Mouse (Mus musculus): Measurements from ENCODE around the gene Thnsl2.
A peak's percentile ranks its signal among the peaks of the same experiment; 100 is the strongest.

Gene Thnsl2

DNA sequence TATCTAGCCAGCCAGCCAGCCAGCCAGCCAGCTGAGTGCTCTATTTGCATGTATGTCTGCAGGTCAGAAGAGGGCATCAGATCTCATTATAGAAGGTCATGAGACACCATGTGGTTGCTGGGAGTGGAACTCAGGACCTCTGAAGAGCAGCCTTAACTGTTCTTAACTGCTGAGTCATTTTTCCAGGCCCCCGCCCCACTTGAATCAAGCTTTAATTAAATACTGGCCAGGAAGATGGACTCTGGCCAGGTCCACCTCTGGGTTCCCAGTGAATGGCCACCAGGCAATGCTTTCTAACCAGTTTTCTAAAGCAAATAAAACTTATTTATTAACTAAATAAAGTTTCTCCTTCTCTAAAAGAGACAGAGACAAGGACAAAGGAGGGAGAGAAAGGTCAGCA lies 14.0 kb downstream of the Thnsl2 start:
- DNase-seq: peak; percentile 94

DNA sequence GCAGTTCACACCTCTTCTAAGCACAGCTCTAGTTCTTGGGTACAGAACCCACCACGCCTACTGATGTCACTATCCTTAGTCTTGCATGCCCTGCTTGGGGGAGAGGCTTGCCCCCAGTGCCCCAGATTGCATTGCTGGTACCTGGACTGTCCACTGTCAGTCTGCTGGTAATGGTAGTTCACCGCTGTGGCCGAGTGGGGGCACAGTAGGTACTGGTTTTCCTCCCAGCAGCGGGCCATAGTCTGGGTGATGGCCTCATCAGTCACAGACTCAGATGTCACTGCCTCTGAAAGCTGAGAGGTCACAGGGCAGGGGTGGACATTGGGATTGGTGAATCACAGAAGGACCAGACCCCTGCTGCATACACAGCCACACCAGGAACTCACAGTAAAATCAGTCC lies 15.2 kb downstream of the Thnsl2 start:
- peak; percentile 43 for DNase-seq

DNA sequence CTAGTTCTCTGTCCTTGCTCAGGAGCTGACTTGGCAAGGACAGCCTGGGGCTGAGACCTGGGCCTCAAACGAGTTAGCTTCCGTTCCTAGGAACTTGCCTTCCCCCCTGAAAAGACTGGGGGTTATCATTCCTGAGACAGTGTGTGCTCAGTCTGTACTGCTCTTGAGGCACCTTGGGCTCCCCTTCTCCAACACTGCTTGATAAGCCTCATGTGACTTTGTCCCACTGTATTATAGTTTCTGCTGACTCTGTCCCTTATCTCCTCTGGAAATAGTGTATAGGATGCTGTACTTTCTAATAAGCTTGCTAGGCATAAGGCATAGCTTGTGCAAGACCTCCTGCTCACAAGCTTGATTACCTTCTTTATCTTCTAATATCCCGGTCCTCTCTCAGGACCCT lies 17.9 kb downstream of the Thnsl2 start:
- no peak for DNase-seq

DNA sequence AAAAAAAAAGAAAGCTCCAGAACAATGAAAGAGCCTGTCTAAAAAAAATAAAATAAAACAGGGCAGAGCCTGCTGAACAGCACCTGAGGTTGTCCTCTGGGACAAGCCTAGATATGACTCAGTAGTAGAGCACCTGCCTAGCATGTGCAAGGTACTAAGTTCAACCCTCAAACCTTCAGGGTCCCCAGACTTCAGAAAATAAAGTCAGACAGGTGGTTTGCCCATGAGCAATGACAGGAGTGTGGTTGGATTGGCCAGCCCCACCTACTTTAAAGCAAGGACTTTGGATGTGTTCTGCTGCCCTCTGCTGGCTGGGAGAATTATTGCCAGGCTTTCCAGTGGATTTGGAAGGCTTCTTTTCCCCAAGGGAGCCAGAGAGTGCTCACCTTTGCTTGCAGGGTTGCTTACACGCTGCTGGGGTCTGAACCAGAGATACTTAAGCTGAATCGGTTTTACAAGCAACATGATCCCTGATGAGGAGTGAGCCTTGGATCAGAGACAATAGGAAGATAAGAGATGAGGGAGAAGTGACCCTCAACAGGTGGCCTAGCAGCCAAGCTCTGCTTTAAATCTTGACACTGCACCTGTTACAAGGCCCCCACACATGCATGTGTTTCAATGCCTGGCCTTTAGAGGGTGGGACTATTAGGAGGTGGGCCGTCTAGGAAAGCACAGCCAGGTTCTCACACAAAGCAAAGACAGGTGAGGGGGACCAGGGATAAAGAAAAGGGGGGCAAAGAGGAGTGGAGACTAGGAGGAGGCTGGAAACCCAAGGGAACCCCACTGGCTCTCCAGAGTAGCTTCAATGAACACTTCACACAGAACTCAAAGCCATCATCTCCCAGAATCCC lies 19.0 kb downstream of the Thnsl2 start:
- peak; percentile 88 for DNase-seq

DNA sequence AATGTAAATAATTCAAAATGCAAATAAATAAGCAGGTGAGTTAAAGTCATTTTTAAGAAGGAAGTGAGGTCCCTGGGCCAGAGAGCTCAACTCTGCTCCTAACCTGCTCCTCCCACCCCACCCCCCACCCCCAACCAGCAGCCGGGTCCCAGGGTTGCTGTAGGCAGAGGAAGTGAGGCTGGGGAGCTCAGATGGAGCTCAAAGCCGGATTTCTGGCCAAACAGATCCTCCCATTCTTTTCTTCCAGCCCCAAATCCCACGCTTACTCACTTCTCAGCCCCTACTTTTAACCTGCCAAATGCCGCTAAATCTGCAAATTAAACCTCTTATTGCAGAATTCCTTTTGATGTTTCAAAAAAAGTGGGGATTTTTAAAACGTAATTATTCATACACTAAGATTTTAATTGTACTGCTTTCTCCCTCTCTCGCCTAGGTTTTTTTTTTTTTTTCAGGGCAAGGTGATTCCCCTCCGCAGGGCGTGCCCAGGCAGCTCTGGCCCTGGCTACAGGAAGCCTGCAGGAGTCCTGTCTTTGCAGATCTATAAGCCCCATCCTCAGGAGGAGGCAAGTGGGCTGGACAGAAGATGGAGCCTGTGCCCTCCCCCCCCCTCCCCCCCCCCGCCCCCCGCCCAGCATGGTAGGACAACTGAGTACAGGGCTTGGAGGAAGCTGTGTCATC lies 24.5 kb downstream of the Thnsl2 start:
- no peak for DNase-seq

DNA sequence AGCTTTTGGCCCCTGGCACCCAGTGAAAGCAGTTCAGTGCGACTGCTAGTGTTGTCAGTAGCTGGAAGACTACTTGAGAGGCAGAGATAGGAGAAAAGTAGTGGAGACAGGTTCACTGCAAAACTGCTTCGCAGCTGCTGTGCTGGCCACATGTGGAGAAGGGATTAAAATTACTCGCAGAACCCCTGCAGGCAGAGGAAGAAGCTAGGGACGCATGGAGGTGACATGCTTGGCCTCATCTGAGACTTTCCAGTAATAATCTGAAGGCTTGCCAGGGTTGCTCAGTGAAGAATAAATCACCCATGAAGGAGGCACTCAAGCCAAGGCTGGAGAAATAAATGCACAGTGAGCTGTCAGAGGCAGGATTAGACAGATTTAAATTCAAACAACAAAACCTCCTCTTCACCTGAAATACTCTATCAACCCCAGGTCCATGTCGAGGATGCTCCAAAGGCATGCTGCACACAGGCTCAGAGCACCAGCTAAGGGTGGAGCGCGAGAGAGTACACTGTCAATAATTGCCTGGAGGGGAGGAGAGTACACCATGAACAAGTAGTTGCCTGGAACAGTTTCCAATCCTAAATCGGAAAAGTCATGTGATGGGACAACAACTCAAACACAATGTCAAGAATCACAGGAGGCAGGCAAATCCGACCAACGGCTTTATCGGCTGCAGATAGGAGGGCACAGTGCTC lies 32.7 kb downstream of the Thnsl2 start:
- DNase-seq: peak; percentile 51

DNA sequence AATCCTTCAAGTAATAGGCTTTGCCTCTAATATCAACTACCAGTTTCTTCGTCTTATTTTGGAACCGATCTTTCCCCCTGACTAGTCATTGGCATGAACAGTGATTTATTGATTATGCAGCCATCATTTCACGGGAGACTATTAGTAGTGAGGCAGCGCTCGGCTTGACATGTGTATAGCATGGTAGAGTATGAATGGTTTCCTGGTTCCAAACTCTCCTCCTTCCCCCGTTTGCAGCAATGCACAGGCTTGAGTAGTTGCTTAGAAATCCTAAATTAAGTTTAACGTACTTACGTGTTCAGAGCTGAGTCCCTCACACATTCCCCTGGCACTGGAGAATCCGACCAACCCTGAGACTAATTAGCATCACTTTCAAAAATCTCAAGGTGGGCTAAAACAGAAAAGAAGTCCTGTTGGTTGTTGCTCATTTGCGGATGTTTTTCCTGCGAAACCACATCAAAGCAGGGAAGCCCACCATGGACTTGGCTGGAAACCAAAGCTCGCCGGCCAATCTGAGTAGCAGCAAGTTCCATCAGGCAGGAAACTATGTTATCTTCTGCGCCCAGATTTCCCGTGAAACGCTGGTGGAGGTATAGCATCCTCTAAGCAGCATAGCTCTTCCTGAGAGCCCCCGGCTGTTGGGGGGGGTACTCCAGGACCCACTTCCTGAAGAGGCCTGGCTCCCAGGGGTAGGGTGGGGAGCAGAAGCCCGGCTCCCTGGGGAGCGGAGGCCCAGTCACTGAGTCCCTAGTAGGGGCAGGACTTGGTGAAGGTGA lies 37.9 kb downstream of the Thnsl2 start:
- DNase-seq: no peak

DNA sequence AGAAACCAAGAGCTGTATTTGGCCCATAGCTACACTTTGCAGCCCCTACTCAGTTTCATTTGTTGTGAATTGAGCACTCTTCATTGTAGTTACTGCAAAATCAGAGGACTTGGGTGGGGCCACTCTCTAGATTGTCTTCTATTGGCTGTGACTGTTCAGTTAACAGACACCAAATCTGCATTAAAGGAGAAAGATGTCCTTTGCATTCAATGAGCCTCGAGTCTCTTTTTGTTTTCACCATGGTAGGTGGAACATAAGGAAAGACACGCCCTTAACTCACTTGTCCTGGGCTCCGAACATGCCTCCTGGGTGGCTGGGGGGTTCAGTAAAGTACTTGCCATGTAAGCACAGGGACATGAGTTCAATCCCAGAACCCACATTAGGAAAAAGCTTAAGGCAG lies 48.1 kb downstream of the Thnsl2 start:
- no peak for DNase-seq

DNA sequence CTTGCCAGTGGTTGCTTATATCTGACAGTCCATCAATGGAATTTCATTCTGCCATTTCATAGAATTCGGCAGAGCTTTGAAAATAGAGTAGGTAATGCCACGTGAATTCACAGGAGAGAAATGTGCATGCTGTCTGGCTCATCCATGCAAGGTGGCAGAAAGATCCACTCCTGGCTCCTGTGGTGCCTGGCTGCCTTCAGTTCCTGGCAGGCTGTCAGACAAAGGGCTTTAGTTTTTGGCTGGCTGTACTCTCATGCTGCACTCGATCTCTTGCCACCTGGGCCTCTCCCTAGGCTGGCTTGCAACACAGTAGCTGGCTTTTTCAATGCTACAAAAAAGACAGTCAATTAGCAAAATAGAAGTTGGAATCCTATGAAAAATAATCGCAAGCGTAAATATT lies 49.5 kb downstream of the Thnsl2 start:
- no peak for DNase-seq

DNA sequence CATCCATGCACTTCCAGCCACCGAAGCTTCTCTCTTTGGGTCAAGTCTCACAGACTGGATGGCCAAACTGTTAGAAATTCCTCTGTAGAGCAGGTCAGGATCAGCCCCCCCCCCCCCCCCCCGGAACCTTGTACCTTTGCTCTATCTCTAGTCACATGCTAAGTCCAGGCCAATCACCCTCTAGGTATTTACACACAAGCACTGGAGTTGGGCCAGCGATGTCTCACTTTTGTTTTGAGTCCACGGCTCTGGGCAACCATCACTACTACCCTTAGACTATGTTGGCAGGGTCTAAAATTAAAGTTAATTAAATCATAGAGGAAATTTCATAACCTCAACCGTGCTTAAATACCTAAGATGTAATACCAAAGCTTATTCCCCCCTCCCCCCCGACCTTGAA lies 50.6 kb downstream of the Thnsl2 start:
- DNase-seq: peak; percentile 63

DNA sequence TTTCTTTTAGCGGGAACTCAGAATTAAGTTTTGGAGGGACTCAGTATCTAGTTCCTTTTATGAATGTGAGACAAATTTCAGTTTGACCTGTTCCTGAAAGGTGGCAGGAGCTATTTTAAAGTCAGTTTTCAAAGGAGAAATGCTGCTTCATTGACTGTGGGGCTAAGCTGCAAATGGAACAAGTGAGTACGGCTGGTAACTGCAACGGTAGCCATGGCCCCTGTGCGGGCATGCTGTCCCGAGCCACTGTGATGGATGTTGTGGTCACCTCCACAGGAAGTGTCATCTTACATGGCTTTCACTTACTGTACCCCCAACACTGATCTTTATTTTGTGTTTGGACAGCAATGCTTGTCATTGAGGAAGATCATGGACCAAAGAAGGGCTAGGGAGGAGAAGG lies 53.8 kb downstream of the Thnsl2 start:
- DNase-seq: no peak

DNA sequence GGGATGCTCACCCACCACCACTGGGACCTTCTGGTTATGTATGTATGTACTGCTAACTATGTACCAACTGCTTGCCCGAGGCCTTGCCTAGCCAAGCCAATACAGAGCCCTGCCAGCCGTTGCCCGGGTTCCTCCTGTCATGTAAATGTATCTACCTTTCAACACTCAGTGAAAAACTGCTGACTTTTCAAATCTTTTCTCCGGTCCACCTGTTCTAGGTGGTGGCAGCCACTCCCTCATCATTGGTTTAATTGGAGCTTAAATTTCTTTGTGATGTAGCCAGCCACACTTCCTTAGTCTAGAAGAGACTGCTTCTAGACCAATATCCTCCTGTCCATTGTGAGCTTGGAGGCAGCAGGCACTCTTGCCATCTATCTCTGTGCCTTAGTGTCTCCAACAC lies 54.5 kb downstream of the Thnsl2 start:
- no peak for DNase-seq

DNA sequence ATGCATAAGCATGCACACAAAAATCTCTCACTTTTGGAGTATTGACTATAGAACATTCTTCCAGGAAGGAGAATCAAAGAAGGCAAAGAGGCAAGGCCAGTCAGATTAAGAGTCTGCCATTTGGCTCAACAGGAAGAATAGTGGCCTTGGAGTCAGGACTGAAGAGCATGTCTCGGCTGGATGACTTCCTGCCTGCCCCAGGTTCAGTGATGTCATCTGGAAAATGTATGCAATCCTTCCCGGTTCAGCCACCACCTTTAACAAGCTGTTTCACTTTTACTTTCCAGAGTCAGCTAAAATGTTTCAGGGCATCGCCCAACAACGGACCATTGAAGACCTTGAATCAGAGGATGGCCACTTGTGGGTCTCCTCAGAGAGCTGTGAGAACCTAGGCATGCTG lies 55.2 kb downstream of the Thnsl2 start:
- DNase-seq: no peak

DNA sequence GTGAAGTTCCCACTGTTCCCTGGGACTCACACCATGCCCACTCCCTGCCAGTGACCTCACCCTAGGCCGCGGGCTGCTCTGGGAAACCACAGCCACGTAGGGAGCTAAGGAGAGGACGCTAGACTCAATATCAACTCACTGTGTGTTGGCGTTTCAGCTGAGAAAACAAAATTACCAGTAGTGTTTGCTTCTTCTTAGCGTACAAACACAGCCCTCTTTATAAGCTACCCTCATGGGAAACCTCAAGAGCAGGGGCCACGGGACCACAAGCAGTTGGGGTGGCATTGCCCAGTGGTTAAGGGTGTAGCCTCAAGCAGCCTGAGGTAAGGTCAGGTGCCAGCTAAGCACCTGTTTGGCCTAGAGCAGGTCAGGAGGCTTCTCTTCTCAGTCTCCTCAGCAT lies 60.8 kb downstream of the Thnsl2 start:
- no peak for DNase-seq

DNA sequence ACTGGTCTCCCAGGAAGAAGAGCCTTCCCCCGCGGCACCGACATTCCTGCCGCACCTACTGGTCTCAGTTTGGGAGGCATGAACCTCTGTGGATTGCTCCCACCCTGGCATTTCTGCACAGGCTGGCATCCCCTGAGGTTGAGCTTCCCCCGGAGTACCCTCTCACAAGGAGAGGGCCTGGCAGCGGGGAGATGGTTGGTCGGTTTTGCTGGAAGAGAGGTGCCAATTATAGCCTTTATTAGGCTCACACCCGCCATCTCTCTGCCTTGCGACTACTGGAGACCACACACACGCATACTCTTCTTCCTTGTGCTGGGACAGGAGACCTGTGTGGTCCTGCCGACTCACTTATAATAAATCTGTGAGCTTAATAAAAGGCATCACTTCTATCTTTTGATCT lies 62.2 kb downstream of the Thnsl2 start:
- DNase-seq: no peak

DNA sequence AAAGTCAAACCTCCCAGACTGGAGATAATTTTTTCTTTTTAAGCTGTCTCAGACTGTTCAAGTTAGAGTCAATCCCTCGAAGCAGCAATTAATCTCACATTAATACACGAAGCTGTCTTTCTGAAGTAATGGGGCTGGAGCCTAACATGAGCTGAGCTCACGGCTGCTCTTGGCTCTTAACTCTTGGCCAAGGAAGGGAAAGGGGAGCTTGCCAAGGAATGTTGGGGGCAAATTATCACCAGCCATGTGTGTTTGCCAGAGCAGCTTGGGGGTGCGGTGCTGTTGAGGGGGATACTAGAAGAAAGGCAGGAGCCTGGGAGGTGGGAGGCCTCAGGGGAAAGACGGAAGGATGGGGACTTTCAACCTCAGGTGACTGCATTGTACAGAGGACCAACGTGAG lies 63.0 kb downstream of the Thnsl2 start:
- no peak for DNase-seq

Measured in kidney, adult 9 months (tissue).